Mouse (Mus musculus) cerebellum, postnatal 14 days (tissue): ENCODE measurements at regions not wholly inside any gene's neighbourhood (a gene's known extent, or its start where the extent isn't known, plus 50 kb on each side); places are given as distances from the start of the nearest gene placed in this dataset.
A peak's percentile ranks its signal among the peaks of the same experiment; 100 is the strongest.

Source experiments
- DNase-seq, 2 experiments: peaks; one replicate each; pipeline ENCODE4 v3.0.0; 2021; ENCODE audit warnings: mixed read lengths in 2 of 2

DNA sequence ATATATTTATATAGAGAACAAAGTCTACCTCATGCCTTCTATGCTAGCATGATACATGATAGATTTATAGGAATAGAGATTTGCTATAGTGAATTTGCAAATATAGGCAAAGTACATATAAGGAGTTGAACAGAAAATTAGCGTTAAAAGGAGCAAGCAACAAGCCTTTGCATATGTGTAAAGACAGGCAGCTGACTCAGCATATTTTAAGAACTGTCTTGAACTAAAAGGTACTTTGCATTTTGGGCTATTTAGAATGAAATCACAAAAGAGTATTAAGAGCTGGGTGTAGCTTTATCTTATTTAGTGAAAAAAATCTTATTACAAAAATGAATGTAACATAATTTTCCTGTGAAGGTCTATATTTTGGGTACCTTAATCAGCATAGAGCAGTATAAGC is 149.9 kb upstream of the Syt1 start:
- no peak for DNase-seq

GRCm38 (mm10) chr10:109155768-109156167 is 145.0 kb upstream of the Syt1 start:
- DNase-seq, result no peak

DNA sequence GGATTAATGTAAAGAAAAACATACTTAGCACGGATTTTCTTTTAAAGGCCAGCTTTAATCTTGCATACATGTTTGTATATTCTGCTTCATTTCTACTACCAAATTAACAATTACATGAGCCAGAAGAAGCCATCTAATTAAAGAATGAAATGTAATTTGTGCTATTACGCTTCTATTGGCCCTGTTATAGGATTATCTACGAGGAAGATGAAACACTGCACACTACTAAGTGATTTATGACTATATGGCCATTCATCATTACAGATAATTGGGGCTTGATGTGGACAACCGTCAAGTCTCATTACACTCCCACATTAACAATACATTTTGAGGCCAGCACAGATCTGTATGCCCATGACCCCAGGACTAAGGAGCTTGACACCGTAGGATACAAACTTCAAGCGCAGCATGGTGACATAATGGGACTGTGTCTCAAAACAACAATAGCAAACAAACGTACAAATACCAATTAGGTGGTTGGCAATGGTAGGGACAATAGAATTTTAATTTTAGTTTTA is 129.7 kb upstream of the Syt1 start:
- no peak for DNase-seq

GRCm38 (mm10) chr10:109136763-109137732 is 126.3 kb upstream of the Syt1 start:
- DNase-seq, result no peak

- DNase-seq, result no peak
Observed at GRCm38 (mm10) chr10:109134521-109134920, 123.7 kb upstream of the Syt1 start.

DNA sequence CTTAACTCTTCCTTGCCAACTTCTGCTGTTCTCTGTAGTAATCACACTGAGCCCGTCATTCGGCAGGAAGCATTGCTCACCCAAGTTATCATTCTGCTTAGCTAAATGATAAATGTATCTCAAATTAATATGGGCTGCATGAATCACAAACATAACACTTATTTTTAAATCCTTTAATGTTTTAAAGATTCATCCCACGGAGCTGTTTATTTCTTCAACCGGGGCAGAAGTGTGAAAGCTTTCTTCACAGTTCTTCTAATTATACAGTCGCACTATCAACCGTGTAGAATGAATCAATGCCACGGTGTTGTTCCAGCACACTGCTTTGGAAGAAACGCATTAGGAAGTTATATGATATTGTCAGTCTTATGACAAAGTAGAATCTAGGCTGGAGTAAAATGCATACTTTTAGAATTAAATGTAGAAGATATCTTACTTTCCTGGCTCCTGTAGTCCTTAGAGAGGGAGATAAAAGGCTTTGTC is 121.3 kb upstream of the Syt1 start:
- DNase-seq, result no peak

DNA sequence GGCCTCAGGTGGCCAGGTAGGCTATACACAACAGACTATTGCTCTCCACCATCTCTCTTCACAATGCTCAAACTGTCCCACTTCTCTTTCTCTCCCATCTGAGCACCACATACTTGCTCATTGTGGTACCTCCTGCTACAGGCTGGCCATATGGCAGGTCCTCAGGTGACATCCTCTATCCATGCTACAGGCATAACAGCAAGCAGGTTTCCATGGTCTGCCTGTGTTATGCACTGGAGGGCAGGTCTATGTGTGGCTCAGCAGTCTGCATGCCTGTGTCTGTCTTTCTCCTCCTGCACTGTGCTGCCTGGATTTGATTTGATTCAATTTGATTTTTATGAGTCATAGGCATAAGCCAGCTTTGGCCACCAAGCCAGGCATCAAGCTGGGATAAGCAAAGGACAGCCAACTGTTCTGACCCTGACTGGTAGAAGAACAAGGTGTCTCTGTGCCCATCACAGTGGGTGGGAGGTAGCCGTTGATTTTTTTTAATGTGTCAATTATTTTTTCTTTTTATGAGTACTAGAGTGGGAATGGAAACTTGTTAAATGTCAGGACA is 118.8 kb upstream of the Syt1 start:
- peak; percentile 86 to 95 for DNase-seq

GRCm38 (mm10) chr10:109129068-109129467 is 118.3 kb upstream of the Syt1 start:
- peak in 1 of 2 experiments; percentile 6 for DNase-seq

DNA sequence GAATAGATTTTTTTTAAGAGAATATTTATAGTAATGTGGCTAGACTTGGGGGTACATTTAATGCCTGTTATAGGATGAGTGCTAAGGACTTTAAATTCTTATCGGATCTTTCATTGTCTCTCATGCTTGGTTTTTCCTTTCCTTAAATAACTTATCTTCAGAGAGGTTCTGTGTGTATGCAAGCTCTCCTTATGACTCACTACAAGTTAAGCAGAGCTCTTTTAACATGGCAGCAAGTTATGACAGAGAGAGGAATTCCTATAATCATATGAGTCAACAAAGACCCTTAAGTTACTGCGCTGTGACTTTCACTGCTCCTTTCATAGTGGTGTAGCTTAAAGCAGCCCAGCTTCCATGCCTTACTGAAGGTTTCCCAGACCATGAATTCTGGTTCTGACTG is 115.9 kb upstream of the Syt1 start:
- no peak for DNase-seq

DNA sequence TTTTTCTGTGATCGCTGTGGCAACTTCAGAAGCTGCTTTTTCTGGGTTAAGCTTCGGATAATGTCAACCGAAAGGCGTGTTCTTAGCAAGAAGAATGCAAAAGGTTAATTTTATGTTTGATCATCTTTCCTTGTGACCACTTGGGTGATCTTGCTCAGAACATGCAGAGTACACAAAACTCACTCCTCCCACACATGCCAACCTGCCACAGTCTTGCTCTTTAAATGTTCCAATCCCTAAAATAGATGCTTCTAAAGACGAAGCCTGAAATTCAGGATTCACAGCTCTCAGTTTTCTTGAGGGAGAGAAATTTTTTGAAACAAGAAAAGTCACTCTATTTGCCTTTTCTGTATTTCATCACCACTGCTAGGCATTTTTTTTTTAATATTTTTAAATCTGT is 106.4 kb upstream of the Syt1 start:
- DNase-seq, result no peak

- no peak for DNase-seq
Observed at GRCm38 (mm10) chr10:109115013-109115627, 104.3 kb upstream of the Syt1 start.

DNA sequence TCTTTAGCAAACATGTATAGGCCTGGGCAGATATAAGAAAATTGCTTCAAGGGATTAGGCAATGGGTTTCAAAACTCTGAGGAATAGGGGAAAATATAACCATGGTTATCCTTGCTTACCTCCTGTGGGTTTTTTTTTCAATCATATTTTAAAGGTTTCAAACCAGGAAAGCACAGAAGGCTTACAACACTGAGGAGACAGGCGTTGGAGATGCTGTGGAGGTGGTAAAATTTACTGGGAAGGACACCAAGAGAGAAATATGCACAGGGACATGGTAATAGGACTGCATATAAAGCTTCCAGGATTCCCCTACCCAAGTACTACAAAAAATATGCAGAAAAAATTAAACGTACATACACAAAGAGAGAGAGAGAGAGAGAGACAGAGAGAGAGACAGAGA is 95.0 kb upstream of the Syt1 start:
- DNase-seq, result no peak

- no peak for DNase-seq
Observed at GRCm38 (mm10) chr10:109092219-109092618, 81.4 kb upstream of the Syt1 start.

DNA sequence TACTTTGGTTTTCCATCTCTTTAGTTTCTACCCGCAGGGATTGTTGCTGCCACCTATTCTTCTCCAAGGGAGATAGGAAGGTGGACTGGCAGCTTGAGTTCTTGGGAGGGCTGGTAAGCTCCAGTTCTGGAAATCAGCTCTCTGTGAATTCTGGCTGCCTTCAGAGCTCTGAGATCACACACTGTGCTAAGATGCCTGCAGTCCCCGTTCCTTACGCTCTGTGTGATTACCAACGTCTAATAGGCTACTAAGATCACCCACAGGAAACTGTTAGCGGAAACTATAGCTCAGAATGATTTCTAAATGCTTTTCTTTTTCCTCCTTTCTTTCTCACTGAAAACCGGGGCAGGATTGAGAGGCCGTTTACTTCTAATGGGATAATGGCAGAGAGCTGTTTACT is 69.0 kb upstream of the Syt1 start:
- DNase-seq, result peak; percentile 11 to 46

- DNase-seq, result peak; percentile 70 to 76
Observed at GRCm38 (mm10) chr10:109074218-109074617, 63.4 kb upstream of the Syt1 start.
